Mouse (Mus musculus): ENCODE data around the gene Bcam. TPM values are rescaled to one million over a fixed set of nuclear protein-coding genes. Genes with fewer than 3 reads are reported as not detected.

Bcam gene
- total RNA-seq, 2 experiments from 2014 or later: 48.5 to 51.9 TPM

Other genes starting within 250 kb of the Bcam start
- gene Ppp1r37, start 207.9 kb downstream of the Bcam start, total RNA-seq (2021): 10 to 100 TPM; 34.4 to 34.5 TPM
- gene Zfp296, start 193.7 kb downstream of the Bcam start, total RNA-seq (2021): under 1 TPM in 1 of 2 experiments, not detected in 1; 0.27 TPM
- 10 to 100 TPM; 50.0 to 55.1 TPM for gene Gemin7, start 193.4 kb downstream of the Bcam start, total RNA-seq (2021)
- 10 to 100 TPM; 10.6 to 12.0 TPM for gene Clasrp, start 166.5 kb downstream of the Bcam start, total RNA-seq (2021)
- 1 to 10 TPM; 4.9 to 7.3 TPM for gene Relb, start 141.6 kb downstream of the Bcam start, total RNA-seq (2021)
- 10 to 100 TPM; 39.8 to 47.7 TPM for gene Clptm1, start 106.0 kb downstream of the Bcam start, total RNA-seq (2021)
- under 1 TPM; 0.41 to 0.44 TPM for gene Apoc2, start 93.1 kb downstream of the Bcam start, total RNA-seq (2021)
- not detected for gene Gm44805, start 89.6 kb downstream of the Bcam start, total RNA-seq (2021)
- not detected for gene Apoc4, start 89.5 kb downstream of the Bcam start, total RNA-seq (2021)
- 1 to 10 TPM in 1 of 2 experiments, not detected in 1; 1.3 TPM for gene Apoc1, start 78.4 kb downstream of the Bcam start, total RNA-seq (2021)
- 10 to 100 TPM; 56.6 to 84.2 TPM for gene Apoe, start 71.8 kb downstream of the Bcam start, total RNA-seq (2021)
- 10 to 100 TPM; 52.9 to 55.7 TPM for gene Tomm40, start 55.6 kb downstream of the Bcam start, total RNA-seq (2021)
- gene Nectin2, start 20.5 kb downstream of the Bcam start, total RNA-seq (2021): 10 to 100 TPM in 1 of 2 experiments, 1 to 10 TPM in 1; 9.8 to 12.9 TPM
- not detected for gene Cblc, start 25.8 kb upstream of the Bcam start, total RNA-seq (2021)
- gene Bcl3, start 51.8 kb upstream of the Bcam start, total RNA-seq (2021): 1 to 10 TPM; 3.2 to 4.1 TPM
- gene Gm19345, start 81.0 kb upstream of the Bcam start, total RNA-seq (2021): not detected
- gene Ceacam16, start 90.3 kb upstream of the Bcam start, total RNA-seq (2021): under 1 TPM in 1 of 2 experiments, not detected in 1; 0.12 TPM
- gene Ceacam19, start 116.9 kb upstream of the Bcam start, total RNA-seq (2021): not detected
- gene Pvr, start 150.1 kb upstream of the Bcam start, total RNA-seq (2021): 1 to 10 TPM; 8.0 to 9.4 TPM
- gene Igsf23, start 179.7 kb upstream of the Bcam start, total RNA-seq (2021): not detected
- gene Ceacam20, start 194.4 kb upstream of the Bcam start, total RNA-seq (2021): not detected
- not detected for gene Nlrp9b, start 220.4 kb upstream of the Bcam start, total RNA-seq (2021)